Mouse (Mus musculus) left cerebral cortex, postnatal 10 days (tissue): ENCODE results near the gene Tbc1d10b. TPM values are rescaled to one million over a fixed set of nuclear protein-coding genes. Genes with fewer than 3 reads are reported as not detected.
"Not testable (repeated sequence)": the region's sequence is repeated elsewhere in the genome, so short reads cannot be mapped to it uniquely, and the experiment has no call there.

Experiments used
- DNase-seq, 2 experiments: peaks; one replicate each; pipeline ENCODE4 v3.0.0; 2021 to 2022; ENCODE audit warnings: low spot score in 2 of 2, mixed read lengths in 1 of 2; ENCODE audit errors: extremely low spot score in 1 of 2
- intact Hi-C: fragments of 180-260 bp; cut with DNase I; formaldehyde crosslinking; loops from one replicate; pipeline ENCODE4 v1.15.1; 2025
- total RNA-seq, 2 experiments: library from RNA; stranded (reverse); gene quantifications; 2 replicates each; pipeline ENCODE4 v1.2.3; 2021

Tbc1d10b gene
- total RNA-seq = 10 to 100 TPM; 85.6 to 88.0 TPM

DNA sequence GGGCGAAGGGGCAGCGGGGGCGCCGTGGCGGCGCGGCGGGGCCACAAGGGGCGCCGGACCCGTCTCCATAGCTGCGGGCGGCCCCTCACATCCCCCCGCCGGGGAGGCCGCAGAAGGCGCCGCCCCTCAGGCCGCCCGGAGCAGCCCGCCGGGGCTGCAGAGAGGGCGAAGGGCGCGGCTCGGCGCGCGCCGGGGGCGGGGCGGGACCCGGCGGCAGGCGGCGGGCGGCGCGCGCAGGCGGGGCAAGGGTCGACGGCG is at the start of gene Tbc1d10b:
Gene Tbc1d10b (minus strand): TSS at position 174 of the 258 bp plus-strand sequence.
- intact Hi-C loops = no loop called here
- no peak for DNase-seq

GRCm38 (mm10) chr7:127256518-127256917 is 48.2 kb upstream of the Tbc1d10b start:
- intact Hi-C loops = no loop called here
- DNase-seq = no peak

DNA sequence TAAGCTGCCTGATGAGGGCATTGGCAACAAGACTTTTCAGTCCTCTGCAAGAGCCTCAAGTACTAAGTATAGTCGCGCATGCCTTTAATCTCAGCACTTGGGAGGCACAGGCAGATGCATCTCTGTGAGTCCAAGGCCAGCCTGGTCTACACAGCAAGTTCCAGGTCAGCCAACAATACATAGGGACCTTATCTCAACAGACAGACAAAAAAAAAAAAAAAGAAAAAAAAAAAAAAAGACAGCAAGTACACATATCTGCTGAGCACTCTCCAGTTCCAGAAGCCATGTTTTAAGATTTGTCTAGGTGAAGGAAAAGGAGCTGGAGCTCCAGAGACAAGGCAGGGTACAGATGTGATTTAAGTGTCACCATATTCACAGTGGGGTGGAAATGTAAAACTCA is 47.7 kb upstream of the Tbc1d10b start:
- intact Hi-C loops = no loop called here
- no peak for DNase-seq

DNA sequence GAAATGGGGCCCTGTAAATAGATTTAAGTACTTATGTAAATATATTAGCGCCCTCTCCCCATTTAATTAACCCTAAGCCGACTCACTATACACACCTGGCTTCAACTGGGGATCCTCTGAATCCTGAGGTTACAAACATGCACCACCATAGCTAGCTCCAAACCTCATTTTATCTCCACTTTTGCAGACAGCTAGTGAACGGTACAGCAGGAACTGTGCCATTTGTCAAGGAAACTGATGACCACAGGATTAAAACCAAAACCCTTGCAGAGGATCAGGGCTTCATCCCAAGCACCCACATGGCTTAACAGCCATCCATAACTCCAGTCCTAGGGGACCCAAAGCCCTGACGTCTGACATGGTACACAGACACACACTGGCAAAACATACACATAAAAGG is 46.7 kb upstream of the Tbc1d10b start:
- intact Hi-C loops = no loop called here
- no peak for DNase-seq

GRCm38 (mm10) chr7:127253821-127254769 is 45.8 kb upstream of the Tbc1d10b start:
- intact Hi-C loops = no loop called here
- DNase-seq = peak; percentile 93 to 98

- intact Hi-C loops = no loop called here
Measured at GRCm38 (mm10) chr7:127253341-127253740, 45.1 kb upstream of the Tbc1d10b start.

GRCm38 (mm10) chr7:127252414-127252813 is 44.1 kb upstream of the Tbc1d10b start:
- DNase-seq = no peak
- intact Hi-C loops = no loop called here

More at GRCm38 (mm10) chr7:127253341-127253740, 45.1 kb upstream of the Tbc1d10b start:
- DNase-seq = no peak

DNA sequence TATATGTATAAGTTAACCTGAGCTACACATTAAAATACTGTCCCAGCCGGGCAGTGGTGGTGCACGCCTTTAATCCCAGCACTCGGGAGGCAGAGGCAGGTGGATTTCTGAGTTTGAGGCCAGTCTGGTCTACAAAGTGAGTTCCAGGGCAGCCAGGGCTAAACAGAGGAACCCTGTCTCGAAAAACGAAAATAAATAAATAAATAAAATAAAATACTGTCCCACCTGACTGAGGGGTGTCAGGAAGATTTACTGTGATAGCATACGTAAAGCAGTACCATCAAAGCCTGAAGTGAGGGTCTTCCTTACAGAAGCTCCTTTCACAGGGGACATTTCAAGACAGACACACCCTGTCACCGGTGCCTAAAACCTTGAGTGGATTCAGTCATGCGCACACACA is 42.2 kb upstream of the Tbc1d10b start:
- DNase-seq, intact Hi-C loops: not testable (repeated sequence)

GRCm38 (mm10) chr7:127244658-127245510 is 36.6 kb upstream of the Tbc1d10b start:
- intact Hi-C loops = no loop called here
- DNase-seq = peak in 1 of 2 experiments; percentile 74

DNA sequence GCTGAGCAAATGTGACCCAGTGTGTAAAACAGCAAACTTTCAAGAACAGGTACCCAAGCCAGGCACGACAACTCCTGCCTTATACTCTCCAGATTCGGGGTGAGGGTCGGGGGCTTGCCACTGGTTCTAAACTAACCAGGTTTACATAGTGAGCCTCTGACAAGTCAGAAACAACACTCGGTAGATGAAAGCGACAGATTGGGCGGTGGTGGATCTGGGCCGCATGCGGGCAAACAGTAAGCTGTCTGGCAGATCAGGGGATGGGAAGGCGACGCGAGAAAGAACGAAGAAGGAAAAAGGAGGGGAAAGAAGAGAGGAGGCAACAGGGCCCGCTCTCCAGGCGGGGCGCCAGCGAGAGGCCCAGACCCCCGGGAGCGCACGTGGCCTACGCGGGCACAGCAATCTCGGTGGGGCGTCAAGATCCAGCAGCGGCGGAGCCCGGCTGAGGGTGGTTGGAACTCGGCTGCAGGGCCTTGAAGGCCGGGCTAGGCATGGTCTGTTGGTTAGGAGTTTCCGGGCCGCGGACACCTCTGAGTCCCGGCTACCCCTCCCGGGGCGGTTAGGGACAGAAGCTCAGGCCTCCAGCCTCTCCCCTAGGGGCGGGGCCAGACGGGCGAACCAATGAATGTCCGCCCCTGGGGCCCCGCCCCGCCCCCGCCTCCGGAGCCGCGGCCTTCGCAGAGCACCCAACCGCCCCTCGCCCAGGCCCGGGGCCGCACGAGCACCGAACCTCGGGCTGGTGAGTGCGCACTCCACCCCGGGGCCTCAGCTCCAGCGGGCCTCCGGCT is 35.8 kb upstream of the Tbc1d10b start, which contains the start of gene Zfp771:
Gene Zfp771 (plus strand): TSS at position 405 of the 788 bp plus-strand sequence.
- peak; percentile 87 to 99 for DNase-seq
- intact Hi-C loops = no loop called here

GRCm38 (mm10) chr7:127243361-127243867 is 35.1 kb upstream of the Tbc1d10b start:
- intact Hi-C loops = no loop called here
- DNase-seq = no peak

DNA sequence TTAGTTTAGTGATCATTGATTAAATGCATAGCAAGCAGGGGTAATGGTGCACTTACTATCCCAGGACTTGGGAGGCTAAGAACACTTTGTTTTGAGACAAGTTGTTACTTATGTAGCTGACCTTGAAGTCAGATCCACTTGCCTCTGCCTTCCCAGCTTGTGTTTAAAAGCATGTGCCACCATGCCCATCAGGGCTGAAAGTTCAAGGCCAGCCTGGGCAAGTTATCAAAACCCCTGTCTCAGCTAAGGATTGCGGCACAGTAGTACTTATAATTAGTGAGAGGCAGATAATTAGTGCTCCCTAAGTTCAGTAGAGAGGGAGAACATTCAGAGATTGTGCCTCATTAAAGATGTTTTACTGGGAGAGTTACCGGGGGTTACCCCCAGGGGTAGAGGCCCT is 26.5 kb upstream of the Tbc1d10b start:
- intact Hi-C loops = no loop called here
- no peak for DNase-seq

- intact Hi-C loops = no loop called here
- no peak for DNase-seq
Measured at GRCm38 (mm10) chr7:127233765-127234164, 25.5 kb upstream of the Tbc1d10b start.

GRCm38 (mm10) chr7:127233368-127233749 is 25.1 kb upstream of the Tbc1d10b start:
- DNase-seq = no peak
- intact Hi-C loops = no loop called here

DNA sequence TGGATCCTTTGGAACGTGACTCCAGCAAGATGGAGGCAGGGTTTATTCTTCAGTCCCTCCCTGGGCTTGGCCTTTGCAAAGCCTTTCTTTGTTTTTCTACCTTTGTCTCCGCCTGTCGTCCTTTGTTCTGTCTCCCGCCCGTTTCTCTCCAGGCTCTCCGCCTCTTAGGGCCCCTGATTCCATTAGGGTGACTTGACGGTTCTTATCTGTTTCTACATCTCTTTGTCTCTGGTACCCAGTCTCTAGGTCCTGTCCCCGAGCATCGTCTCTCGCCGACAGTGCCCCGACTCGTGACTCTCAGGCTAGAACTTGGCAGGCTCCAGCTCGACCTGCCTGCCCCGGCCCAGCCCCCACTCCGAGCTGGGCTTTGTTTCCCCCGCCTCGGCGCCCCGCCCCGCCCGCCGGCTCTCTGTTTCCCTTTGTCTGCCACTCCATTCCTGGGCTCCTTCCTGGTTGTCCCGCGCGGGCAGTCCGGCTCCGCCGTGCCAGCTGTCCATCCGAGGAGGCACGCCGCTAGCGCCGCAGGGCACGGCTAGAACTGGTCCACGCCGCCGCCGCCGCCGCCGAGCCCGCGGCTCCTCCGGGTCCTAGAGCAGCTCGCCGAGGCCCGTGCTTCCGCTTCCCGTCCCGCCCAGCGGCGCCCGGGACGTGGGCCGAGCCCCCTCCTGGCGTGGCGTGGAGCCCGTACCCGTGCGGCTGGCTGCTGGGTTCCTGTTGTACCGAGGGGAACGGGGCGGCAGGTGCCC is 24.5 kb upstream of the Tbc1d10b start, which contains the start of the genes Zfp553 and Sept1:
Gene Zfp553 (plus strand): TSS at position 440 of the 746 bp plus-strand sequence.
Gene Sept1 (minus strand): TSS at position 509 of the 746 bp plus-strand sequence.
- DNase-seq = peak; percentile 67 to 90
- intact Hi-C loops = no loop called here

DNA sequence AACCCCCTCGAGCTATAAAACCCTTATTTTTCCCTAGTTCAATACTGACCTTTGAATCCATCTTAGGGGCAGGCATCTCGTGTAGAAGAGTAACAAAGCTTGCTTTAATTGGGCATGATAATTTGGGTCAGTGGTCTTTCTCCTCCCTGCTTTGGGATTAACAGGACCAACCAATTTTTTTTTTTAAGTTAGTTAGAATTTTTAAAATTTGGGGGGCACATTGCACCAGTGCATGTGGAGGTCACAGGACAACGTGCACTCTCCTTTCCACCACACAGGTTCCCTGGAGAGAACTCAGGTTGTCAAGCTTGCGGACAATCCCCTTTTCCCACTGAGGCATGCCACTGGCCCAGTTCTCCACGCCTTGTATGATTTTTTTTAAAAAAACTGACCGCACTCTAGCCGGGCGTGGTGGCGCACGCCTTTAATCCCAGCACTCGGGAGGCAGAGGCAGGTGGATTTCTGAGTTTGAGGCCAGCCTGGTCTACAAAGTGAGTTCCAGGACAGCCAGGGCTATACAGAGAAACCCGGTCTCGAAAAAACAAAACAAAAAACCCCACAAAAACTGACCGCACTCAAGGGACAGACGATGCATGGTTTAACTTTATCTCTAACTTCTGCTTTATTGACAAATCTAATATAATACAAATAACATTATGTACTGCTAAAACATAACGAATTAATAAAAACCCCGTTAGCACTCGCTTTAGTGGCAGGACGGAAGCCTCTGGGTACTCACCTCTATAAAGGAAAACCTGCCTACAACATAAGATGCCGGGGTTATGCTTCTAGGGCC is 23.8 kb upstream of the Tbc1d10b start:
- DNase-seq = no peak
- intact Hi-C loops = no loop called here

- no peak for DNase-seq
- intact Hi-C loops = no loop called here
Measured at GRCm38 (mm10) chr7:127231376-127231775, 23.1 kb upstream of the Tbc1d10b start.
